Mouse (Mus musculus) hindbrain, embryonic 16.5 days (tissue): ENCODE measurements around the gene Gm21865. TPM values are rescaled to one million over a fixed set of nuclear protein-coding genes. Genes with fewer than 3 reads are reported as not detected.
"Not testable (repeated sequence)": the region's sequence is repeated elsewhere in the genome, so short reads cannot be mapped to it uniquely, and the experiment has no call there.

Source experiments
- ATAC-seq: fragments of 200-750 bp; cut with Nextera tagmentation; 2 replicates; pipeline ENCODE4 v1.8.0; 2017; ENCODE audit warnings: moderate TSS enrichment, moderate library complexity
- H3K27ac ChIP-seq: fragments of 300-500 bp; sonication (generic); 2 replicates; pipeline ENCODE4 v1.5.1; 2014; ENCODE audit warnings: low read depth, mild to moderate bottlenecking, control low read depth, low read length, moderate library complexity
- H3K27me3 ChIP-seq: fragments of 300-500 bp; sonication (generic); replicated peaks from 2 replicates; pipeline ENCODE4 v1.6.1; 2014; ENCODE audit warnings: low read length; ENCODE audit not compliant: control insufficient read depth, insufficient read depth
- H3K36me3 ChIP-seq: fragments of 300-500 bp; sonication (generic); 2 replicates; pipeline ENCODE4 v1.6.1; 2014; ENCODE audit warnings: mild to moderate bottlenecking, low read length, moderate library complexity, mixed read lengths; ENCODE audit not compliant: control insufficient read depth, insufficient read depth
- H3K4me1 ChIP-seq: fragments of 300-500 bp; sonication (generic); 2 replicates; pipeline ENCODE4 v1.6.1; 2014; ENCODE audit warnings: low read depth, low read length; ENCODE audit not compliant: control insufficient read depth, insufficient read depth
- H3K4me2 ChIP-seq: fragments of 300-500 bp; sonication (generic); 2 replicates; pipeline ENCODE4 v1.6.1; 2014; ENCODE audit warnings: mild to moderate bottlenecking, low read length, control low read depth, moderate library complexity
- H3K4me3 ChIP-seq: fragments of 300-500 bp; sonication (generic); 2 replicates; pipeline ENCODE4 v1.5.1; 2014; ENCODE audit warnings: mild to moderate bottlenecking, low read length, control low read depth, moderate library complexity
- H3K9ac ChIP-seq: fragments of 300-500 bp; sonication (generic); 2 replicates; pipeline ENCODE4 v1.6.1; 2014; ENCODE audit warnings: low read depth, mild to moderate bottlenecking, control low read depth, low read length, moderate library complexity
- H3K9me3 ChIP-seq: fragments of 300-500 bp; sonication (generic); 2 replicates; pipeline ENCODE4 v1.6.1; 2014; ENCODE audit warnings: mild to moderate bottlenecking, low read length, moderate library complexity; ENCODE audit not compliant: control insufficient read depth
- WGBS: fragments of 180-500 bp; shearing (Covaris S2); extraction: QIAGEN DNeasy Blood & Tissue Kit; methylation state at CpG from one replicate; pipeline ENCODE4 v1.1.7; 2014; 5-methylcytosine and 5-hydroxymethylcytosine counted together
- polyA plus RNA-seq: library from polyadenylated mRNA; unstranded; fragments of >200 nt; fragmentation: Nextera tagmentation; extraction: Ambion mirVana; gene quantifications from 2 replicates; pipeline ENCODE4 v1.2.1, GENCODE M21; 2015

Gm21865 gene
- not detected in 2 replicates for polyA plus RNA-seq

DNA sequence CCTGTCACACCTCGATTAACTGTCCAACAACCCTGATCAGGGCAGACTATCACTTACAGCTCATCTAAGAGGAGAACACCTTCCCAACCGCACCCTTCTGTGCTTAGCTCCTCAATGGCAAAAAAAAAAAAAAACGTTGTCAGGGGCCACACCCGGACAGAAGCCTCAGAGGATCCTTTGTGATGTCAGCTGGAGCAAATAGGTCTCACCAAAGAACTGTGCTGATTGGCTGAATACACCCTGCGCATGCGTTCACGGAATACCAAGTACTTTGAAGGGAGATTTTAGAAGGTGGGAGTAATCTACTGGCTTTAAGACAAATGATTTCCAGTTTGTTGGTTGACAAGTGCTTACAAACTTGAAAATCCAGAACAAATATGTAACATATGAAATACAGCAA lies at the start of gene Gm21865:
Gm21865 (minus strand) TSS at position 101 of the 400 bp plus-strand sequence.
- not testable (repeated sequence) for H3K4me3 ChIP-seq, ATAC-seq, H3K9me3 ChIP-seq, H3K9ac ChIP-seq, H3K27me3 ChIP-seq, H3K4me2 ChIP-seq, H3K27ac ChIP-seq, H3K4me1 ChIP-seq, H3K36me3 ChIP-seq
- WGBS, result no CpG with 5 or more reads among the region's 7 CpGs

Other genes starting within 250 kb of the Gm21865 start
- gene Gm21882, start 64.6 kb upstream of the Gm21865 start, polyA plus RNA-seq, result not detected in 2 replicates